Mouse (Mus musculus): ENCODE measurements at regions not wholly inside any gene's neighbourhood (a gene's known extent, or its start where the extent isn't known, plus 50 kb on each side); places are given as distances from the start of the nearest gene placed in this dataset.

GRCm38 (mm10) chr10:19091110-19091509, 75.7 kb upstream of the Tnfaip3 start:
- TF ChIP-seq GATA1 (IDR thresholded peaks at IDR 0.05; ENCODE audit: low read length) (no peak), TAL1 (IDR thresholded peaks at IDR 0.05; ENCODE audit: low read length) (no peak)
